Mouse (Mus musculus) adrenal gland, adult 18-20 months (tissue): ENCODE results near the gene Mta3. TPM values are rescaled to one million over a fixed set of nuclear protein-coding genes. Genes with fewer than 3 reads are reported as not detected.
"Not testable (repeated sequence)": the region's sequence is repeated elsewhere in the genome, so short reads cannot be mapped to it uniquely, and the experiment has no call there.

Source experiments
- DNase-seq, 2 experiments: peaks; one replicate each; pipeline ENCODE4 v3.0.0; 2021 to 2022; ENCODE audit warnings: low spot score in 2 of 2
- total RNA-seq, 2 experiments: library from RNA; stranded (reverse); gene quantifications; 1 replicate in 1 of 2; 2 replicates in 1 of 2; pipeline ENCODE4 v1.2.3; 2021

Gene Mta3
- total RNA-seq, 2 experiments from 2014 or later: 44.2 to 52.3 TPM

- DNase-seq: no peak
Measured at GRCm38 (mm10) chr17:83846301-83847021, 140.5 kb downstream of the Mta3 start.

GRCm38 (mm10) chr17:83847100-83847499, 141.1 kb downstream of the Mta3 start:
- DNase-seq: no peak

- no peak for DNase-seq
Measured at GRCm38 (mm10) chr17:83847815-83848214, 141.9 kb downstream of the Mta3 start, which contains the start of gene Haao. TSS of gene Haao (minus strand) at chr17:83847963.

GRCm38 (mm10) chr17:83848482-83848881, 142.5 kb downstream of the Mta3 start:
- DNase-seq: no peak

- DNase-seq: no peak
Measured at GRCm38 (mm10) chr17:83849081-83849675, 143.2 kb downstream of the Mta3 start.

- DNase-seq: no peak
Measured at GRCm38 (mm10) chr17:83849717-83850116, 143.8 kb downstream of the Mta3 start.

- peak; percentile 90 to 93 for DNase-seq
Measured at GRCm38 (mm10) chr17:83850458-83850857, 144.5 kb downstream of the Mta3 start.

GRCm38 (mm10) chr17:83850864-83851263, 144.9 kb downstream of the Mta3 start:
- DNase-seq: no peak

GRCm38 (mm10) chr17:83853831-83854230, 147.9 kb downstream of the Mta3 start:
- no peak for DNase-seq

GRCm38 (mm10) chr17:83854284-83854918, 148.4 kb downstream of the Mta3 start:
- no peak for DNase-seq

GRCm38 (mm10) chr17:83858413-83858812, 152.4 kb downstream of the Mta3 start:
- no peak for DNase-seq

- no peak for DNase-seq
Measured at GRCm38 (mm10) chr17:83859639-83860038, 153.7 kb downstream of the Mta3 start.

- no peak for DNase-seq
Measured at GRCm38 (mm10) chr17:83860224-83860623, 154.3 kb downstream of the Mta3 start.

GRCm38 (mm10) chr17:83860968-83861367, 155.0 kb downstream of the Mta3 start:
- DNase-seq: not testable (repeated sequence)

GRCm38 (mm10) chr17:83861444-83862133, 155.6 kb downstream of the Mta3 start:
- peak; percentile 99 to 100 for DNase-seq

- peak; percentile 58 to 63 for DNase-seq
Measured at GRCm38 (mm10) chr17:83862134-83862881, 156.3 kb downstream of the Mta3 start.

- no peak for DNase-seq
Measured at GRCm38 (mm10) chr17:83865366-83865765, 159.4 kb downstream of the Mta3 start.

GRCm38 (mm10) chr17:83866582-83866981, 160.6 kb downstream of the Mta3 start:
- DNase-seq: no peak

- DNase-seq: no peak
Measured at GRCm38 (mm10) chr17:83870385-83870784, 164.4 kb downstream of the Mta3 start.
